Mouse (Mus musculus): ENCODE data around the gene Usp6nl. TPM values are rescaled to one million over a fixed set of nuclear protein-coding genes. Genes with fewer than 3 reads are reported as not detected.

Usp6nl gene
- polyA plus RNA-seq, 1 experiment from 2014 or later, result 18.3 TPM

DNA sequence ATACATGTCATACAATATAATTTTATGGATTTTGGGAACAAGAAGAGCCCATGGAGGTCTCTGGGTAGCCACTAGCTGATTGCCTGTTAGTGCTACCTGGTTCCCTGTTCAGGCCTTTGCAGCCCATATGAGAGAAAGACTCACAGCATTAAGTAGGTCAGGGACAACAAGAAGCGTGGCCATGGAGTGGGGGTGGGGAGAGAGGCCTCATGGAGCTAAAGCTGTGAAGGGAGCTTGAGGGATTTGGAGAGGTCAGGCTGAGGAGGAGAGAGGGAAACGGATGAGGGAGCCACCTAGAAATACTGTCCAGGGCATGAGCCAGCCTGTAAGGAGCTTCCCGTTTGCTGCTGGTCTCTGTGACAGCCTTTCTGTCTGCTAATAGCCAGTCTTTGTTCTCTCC, 159.9 kb downstream of the Usp6nl start:
- 41% methylated on average over 3 of the region's 3 CpGs for WGBS
- no peak overlapping the region for H3K4me2 ChIP-seq (ENCODE audit: low read depth, low read length, severe bottlenecking)
- no peaks in the 10 kb centered on the region for H3K27me3 ChIP-seq (ENCODE audit: control insufficient read depth, insufficient read depth, low read length)
- H3K4me1 ChIP-seq (replicated peaks; ENCODE audit: control insufficient read depth, insufficient read depth, low read length), result peaks cover 3% of the 10 kb centered on the region
- no peaks in the 10 kb centered on the region for H3K9me3 ChIP-seq (ENCODE audit: control insufficient read depth, low read length)
- no peaks in the 10 kb centered on the region for H3K36me3 ChIP-seq (ENCODE audit: control insufficient read depth, insufficient read depth, low read length)
- no peak overlapping the region for H3K4me3 ChIP-seq (ENCODE audit: low read depth, low read length)
- ATAC-seq (replicated peaks; ENCODE audit: low FRiP score) (no peak), DNase-seq (ENCODE audit: low spot score) (no peak)
- H3K27ac ChIP-seq (ENCODE audit: low read depth, low read length), result peak overlapping the region; percentile 6; the same call in 1 of the 2 replicates
- peak overlapping the region; percentile 24 for H3K9ac ChIP-seq (ENCODE audit: low read length)

GRCm38 (mm10) chr2:6483081-6483992, 160.9 kb downstream of the Usp6nl start:
- Histone ChIP-seq H3K4me3 (ENCODE audit: low read depth, low read length) (no peak overlapping the region), H3K36me3 (ENCODE audit: control insufficient read depth, insufficient read depth, low read length) (no peaks in the 10 kb centered on the region), H3K4me2 (ENCODE audit: low read depth, low read length, severe bottlenecking) (no peak overlapping the region), H3K27ac (ENCODE audit: low read depth, low read length) (peak overlapping the region; percentile 0; the same call in 1 of the 2 replicates), H3K9me3 (ENCODE audit: control insufficient read depth, low read length) (no peaks in the 10 kb centered on the region), H3K27me3 (ENCODE audit: control insufficient read depth, insufficient read depth, low read length) (no peaks in the 10 kb centered on the region), H3K4me1 (replicated peaks; ENCODE audit: control insufficient read depth, insufficient read depth, low read length) (peaks cover 3% of the 10 kb centered on the region), H3K9ac (ENCODE audit: low read length) (no peak overlapping the region)
- peak; percentile 75 for ATAC-seq (replicated peaks; ENCODE audit: low FRiP score)
- WGBS, result 36% methylated on average over 8 of the region's 8 CpGs
- DNase-seq (ENCODE audit: low spot score), result no peak

DNA sequence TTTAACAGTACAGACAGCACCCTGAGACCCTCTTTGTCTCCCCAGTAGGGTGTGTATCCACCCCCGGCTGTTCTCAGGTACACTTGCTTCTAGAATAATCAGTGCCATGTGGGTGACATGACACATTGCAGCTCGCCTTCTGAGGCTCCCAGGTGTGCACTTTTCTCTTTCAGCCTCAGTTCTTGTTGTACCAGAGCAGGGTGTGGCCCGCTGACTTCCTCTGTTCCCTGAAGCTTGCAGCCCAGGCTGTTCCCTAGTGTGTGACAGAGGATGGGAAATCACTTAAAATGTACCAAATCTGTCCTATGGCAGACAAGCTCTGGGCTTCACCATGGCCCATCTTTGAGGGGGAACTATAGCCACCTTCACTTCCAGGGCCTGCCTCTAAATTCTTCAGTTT, 161.7 kb downstream of the Usp6nl start:
- no peaks in the 10 kb centered on the region for H3K36me3 ChIP-seq (ENCODE audit: control insufficient read depth, insufficient read depth, low read length)
- H3K9ac ChIP-seq (ENCODE audit: low read length), result no peak overlapping the region
- H3K9me3 ChIP-seq (ENCODE audit: control insufficient read depth, low read length), result no peaks in the 10 kb centered on the region
- 89% methylated on average over 3 of the region's 3 CpGs for WGBS
- no peaks in the 10 kb centered on the region for H3K27me3 ChIP-seq (ENCODE audit: control insufficient read depth, insufficient read depth, low read length)
- H3K4me2 ChIP-seq (ENCODE audit: low read depth, low read length, severe bottlenecking), result no peak overlapping the region
- peaks cover 3% of the 10 kb centered on the region for H3K4me1 ChIP-seq (replicated peaks; ENCODE audit: control insufficient read depth, insufficient read depth, low read length)
- ATAC-seq (replicated peaks; ENCODE audit: low FRiP score) (0 out of 2 replicates have a peak, but pooled peaks have one; percentile 13), DNase-seq (ENCODE audit: low spot score) (no peak)
- no peak overlapping the region for H3K27ac ChIP-seq (ENCODE audit: low read depth, low read length)
- no peak overlapping the region for H3K4me3 ChIP-seq (ENCODE audit: low read depth, low read length)

GRCm38 (mm10) chr2:6487566-6488488, 165.4 kb downstream of the Usp6nl start:
- Histone ChIP-seq H3K36me3 (ENCODE audit: control insufficient read depth, insufficient read depth, low read length) (no peaks in the 10 kb centered on the region), H3K4me2 (ENCODE audit: low read depth, low read length, severe bottlenecking) (no peak overlapping the region), H3K9ac (ENCODE audit: low read length) (no peak overlapping the region), H3K4me3 (ENCODE audit: low read depth, low read length) (no peak overlapping the region), H3K9me3 (ENCODE audit: control insufficient read depth, low read length) (no peaks in the 10 kb centered on the region), H3K4me1 (replicated peaks; ENCODE audit: control insufficient read depth, insufficient read depth, low read length) (no peaks in the 10 kb centered on the region; the same call in none of the 2 replicates), H3K27ac (ENCODE audit: low read depth, low read length) (no peak overlapping the region), H3K27me3 (ENCODE audit: control insufficient read depth, insufficient read depth, low read length) (no peaks in the 10 kb centered on the region)
- DNase-seq (ENCODE audit: low spot score) (no peak), ATAC-seq (replicated peaks; ENCODE audit: low FRiP score) (no peak)
- 84% methylated on average over 10 of the region's 10 CpGs for WGBS

- 92% methylated on average over 14 of the region's 14 CpGs for WGBS
- Histone ChIP-seq H3K4me3 (ENCODE audit: low read depth, low read length) (no peak overlapping the region), H3K4me2 (ENCODE audit: low read depth, low read length, severe bottlenecking) (no peak overlapping the region), H3K27me3 (ENCODE audit: control insufficient read depth, insufficient read depth, low read length) (no peaks in the 10 kb centered on the region), H3K9ac (ENCODE audit: low read length) (no peak overlapping the region), H3K4me1 (replicated peaks; ENCODE audit: control insufficient read depth, insufficient read depth, low read length) (no peaks in the 10 kb centered on the region; the same call in 1 of the 2 replicates), H3K36me3 (ENCODE audit: control insufficient read depth, insufficient read depth, low read length) (no peaks in the 10 kb centered on the region), H3K27ac (ENCODE audit: low read depth, low read length) (no peak overlapping the region), H3K9me3 (ENCODE audit: control insufficient read depth, low read length) (no peaks in the 10 kb centered on the region)
- ATAC-seq (replicated peaks; ENCODE audit: low FRiP score) (no peak), DNase-seq (ENCODE audit: low spot score) (no peak)
Observed at GRCm38 (mm10) chr2:6488489-6489056, 166.1 kb downstream of the Usp6nl start.

DNA sequence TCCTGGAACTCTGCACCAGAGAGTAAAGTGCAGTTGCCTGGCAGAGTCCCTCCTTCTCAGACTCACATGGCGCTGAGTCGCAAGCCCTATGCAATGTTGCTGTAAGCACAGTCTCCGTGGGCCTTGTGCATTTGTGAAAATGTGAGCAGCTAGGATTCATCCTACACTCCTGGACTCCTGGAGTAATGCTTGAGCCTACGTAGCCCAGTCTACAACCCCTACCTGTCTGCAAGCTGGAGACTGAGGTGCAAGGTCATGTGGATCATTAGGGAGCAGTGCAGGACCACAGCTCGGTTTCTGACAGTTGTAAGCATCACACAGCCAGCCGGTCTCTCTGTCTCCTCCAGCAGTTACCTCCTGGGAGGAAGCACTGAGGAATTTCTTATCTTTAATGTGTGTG, 167.6 kb downstream of the Usp6nl start:
- WGBS, result 92% methylated on average over 6 of the region's 6 CpGs

GRCm38 (mm10) chr2:6490870-6491269, 168.4 kb downstream of the Usp6nl start:
- WGBS, result 81% methylated on average over 4 of the region's 4 CpGs
- DNase-seq (ENCODE audit: low spot score) (no peak), ATAC-seq (replicated peaks; ENCODE audit: low FRiP score) (no peak)
- Histone ChIP-seq H3K27me3 (ENCODE audit: control insufficient read depth, insufficient read depth, low read length) (no peaks in the 10 kb centered on the region), H3K27ac (ENCODE audit: low read depth, low read length) (no peak overlapping the region), H3K36me3 (ENCODE audit: control insufficient read depth, insufficient read depth, low read length) (no peaks in the 10 kb centered on the region), H3K9me3 (ENCODE audit: control insufficient read depth, low read length) (no peaks in the 10 kb centered on the region), H3K9ac (ENCODE audit: low read length) (no peak overlapping the region), H3K4me3 (ENCODE audit: low read depth, low read length) (no peak overlapping the region), H3K4me2 (ENCODE audit: low read depth, low read length, severe bottlenecking) (no peak overlapping the region), H3K4me1 (replicated peaks; ENCODE audit: control insufficient read depth, insufficient read depth, low read length) (no peaks in the 10 kb centered on the region)

More for the DNA sequence above, 167.6 kb downstream of the Usp6nl start:
- Histone ChIP-seq H3K9me3 (ENCODE audit: control insufficient read depth, low read length) (no peaks in the 10 kb centered on the region), H3K9ac (ENCODE audit: low read length) (no peak overlapping the region), H3K4me1 (replicated peaks; ENCODE audit: control insufficient read depth, insufficient read depth, low read length) (no peaks in the 10 kb centered on the region), H3K27ac (ENCODE audit: low read depth, low read length) (no peak overlapping the region), H3K27me3 (ENCODE audit: control insufficient read depth, insufficient read depth, low read length) (no peaks in the 10 kb centered on the region), H3K4me2 (ENCODE audit: low read depth, low read length, severe bottlenecking) (no peak overlapping the region), H3K4me3 (ENCODE audit: low read depth, low read length) (no peak overlapping the region), H3K36me3 (ENCODE audit: control insufficient read depth, insufficient read depth, low read length) (no peaks in the 10 kb centered on the region)
- DNase-seq (ENCODE audit: low spot score) (no peak), ATAC-seq (replicated peaks; ENCODE audit: low FRiP score) (no peak)

GRCm38 (mm10) chr2:6493886-6494285, 171.4 kb downstream of the Usp6nl start:
- no peak overlapping the region for H3K27ac ChIP-seq (ENCODE audit: low read depth, low read length)
- H3K36me3 ChIP-seq (ENCODE audit: control insufficient read depth, insufficient read depth, low read length), result no peaks in the 10 kb centered on the region
- 85% methylated on average over 5 of the region's 5 CpGs for WGBS
- H3K9me3 ChIP-seq (ENCODE audit: control insufficient read depth, low read length), result no peaks in the 10 kb centered on the region
- H3K9ac ChIP-seq (ENCODE audit: low read length), result no peak overlapping the region
- H3K27me3 ChIP-seq (ENCODE audit: control insufficient read depth, insufficient read depth, low read length), result no peaks in the 10 kb centered on the region
- no peak overlapping the region for H3K4me3 ChIP-seq (ENCODE audit: low read depth, low read length)
- no peaks in the 10 kb centered on the region for H3K4me1 ChIP-seq (replicated peaks; ENCODE audit: control insufficient read depth, insufficient read depth, low read length)
- no peak for ATAC-seq (replicated peaks; ENCODE audit: low FRiP score)
- DNase-seq (ENCODE audit: low spot score), result peak; percentile 23
- no peak overlapping the region for H3K4me2 ChIP-seq (ENCODE audit: low read depth, low read length, severe bottlenecking)

All from forebrain, embryonic 11.5 days (tissue).